Mouse (Mus musculus) liver, adult (tissue): ENCODE data around the gene Asic3.
A peak's percentile ranks its signal among the peaks of the same experiment; 100 is the strongest.

Experiments used
- GATA4 ChIP-seq: IDR thresholded peaks from 2 replicates; pipeline ENCODE4 v1.6.1; 2014; ENCODE audit warnings: mild to moderate bottlenecking, low read length; ENCODE audit not compliant: insufficient replicate concordance

Asic3 gene

GRCm38 (mm10) chr5:24400362-24400761, 12.8 kb upstream of the Asic3 start:
- no peak for TF ChIP-seq GATA4

- no peak for TF ChIP-seq GATA4
These were observed 12.1 kb upstream of the Asic3 start for GRCm38 (mm10) chr5:24400911-24401605.

- TF ChIP-seq GATA4: no peak
These were observed 11.2 kb upstream of the Asic3 start for GRCm38 (mm10) chr5:24401969-24402368.

- TF ChIP-seq GATA4: no peak
These were observed 8.4 kb upstream of the Asic3 start for GRCm38 (mm10) chr5:24404594-24405360.

GRCm38 (mm10) chr5:24405389-24405876, 7.8 kb upstream of the Asic3 start:
- no peak for TF ChIP-seq GATA4

- no peak for TF ChIP-seq GATA4
These were observed 4.5 kb upstream of the Asic3 start for GRCm38 (mm10) chr5:24408651-24409050.

- no peak for TF ChIP-seq GATA4
These were observed 3.7 kb upstream of the Asic3 start for GRCm38 (mm10) chr5:24409466-24409865.

GRCm38 (mm10) chr5:24412063-24412462, 1.1 kb upstream of the Asic3 start:
- TF ChIP-seq GATA4: no peak

GRCm38 (mm10) chr5:24413938-24414337, 746 bp downstream of the Asic3 start:
- no peak for TF ChIP-seq GATA4

GRCm38 (mm10) chr5:24416222-24416736, 3.1 kb downstream of the Asic3 start:
- TF ChIP-seq GATA4: no peak

GRCm38 (mm10) chr5:24417587-24417986, 4.4 kb downstream of the Asic3 start:
- no peak for TF ChIP-seq GATA4

GRCm38 (mm10) chr5:24420381-24420780, 7.2 kb downstream of the Asic3 start:
- TF ChIP-seq GATA4: no peak

- TF ChIP-seq GATA4: peak; percentile 58; the same call in 1 of the 2 replicates
These were observed 10.2 kb downstream of the Asic3 start, which contains the start of the genes Cdk5 and Slc4a2 for GRCm38 (mm10) chr5:24423129-24424003. TSS of gene Cdk5 (minus strand) at chr5:24423530. TSS of gene Slc4a2 (plus strand) at chr5:24423837.

- TF ChIP-seq GATA4: no peak
These were observed 11.0 kb downstream of the Asic3 start for GRCm38 (mm10) chr5:24424004-24424781.

GRCm38 (mm10) chr5:24424861-24425411, 11.7 kb downstream of the Asic3 start:
- TF ChIP-seq GATA4: no peak
